Mouse (Mus musculus) ES-Bruce4 (cell line): ENCODE measurements around the gene Ntm.

ENCODE experiments used
- CTCF ChIP-seq: IDR thresholded peaks from one replicate; pipeline ENCODE4 v1.8.1; 2011; ENCODE audit warnings: low read depth, low read length
- POLR2A ChIP-seq: IDR thresholded peaks from one replicate; pipeline ENCODE4 v1.8.1; 2011; ENCODE audit warnings: low read length; ENCODE audit not compliant: insufficient read depth

- TF ChIP-seq CTCF: no peak
- TF ChIP-seq POLR2A: no peak
Observed at GRCm38 (mm10) chr9:29087171-29087570, 875.8 kb downstream of the Ntm start.
